Mouse (Mus musculus): ENCODE data around the gene Tnfaip8l1. TPM values are rescaled to one million over a fixed set of nuclear protein-coding genes. Genes with fewer than 3 reads are reported as not detected.

Tnfaip8l1 gene
- polyA plus RNA-seq, 1 experiment from 2014 or later: 2.7 TPM

Small RNAs within 50 kb of the gene (microRNA-seq; reads per million reads assigned to microRNA genes)
- not detected for gene Gm44397

Other genes starting within 250 kb of the Tnfaip8l1 start
- 2.4 and 2.6 TPM in 2 replicates for gene Zfp119b, start 213.0 kb upstream of the Tnfaip8l1 start, polyA plus RNA-seq (2015; fragmentation: Nextera tagmentation; extraction: Ambion mirVana)
- 4.6 and 5.0 TPM in 2 replicates for gene Ebi3, start 209.8 kb upstream of the Tnfaip8l1 start, polyA plus RNA-seq (2015; fragmentation: Nextera tagmentation; extraction: Ambion mirVana)
- gene Yju2, start 203.4 kb upstream of the Tnfaip8l1 start, polyA plus RNA-seq (2015; fragmentation: Nextera tagmentation; extraction: Ambion mirVana): 11.4 and 12.7 TPM in 2 replicates
- gene Shd, start 192.0 kb upstream of the Tnfaip8l1 start, polyA plus RNA-seq (2015; fragmentation: Nextera tagmentation; extraction: Ambion mirVana): 0.22 and 0.34 TPM in 2 replicates
- 0.56 and 0.69 TPM in 2 replicates for gene Fsd1, start 176.0 kb upstream of the Tnfaip8l1 start, polyA plus RNA-seq (2015; fragmentation: Nextera tagmentation; extraction: Ambion mirVana)
- 1.5 and 1.8 TPM in 2 replicates for gene Stap2, start 156.9 kb upstream of the Tnfaip8l1 start, polyA plus RNA-seq (2015; fragmentation: Nextera tagmentation; extraction: Ambion mirVana)
- 13.5 and 14.5 TPM in 2 replicates for gene Mpnd, start 156.8 kb upstream of the Tnfaip8l1 start, polyA plus RNA-seq (2015; fragmentation: Nextera tagmentation; extraction: Ambion mirVana)
- gene Sh3gl1, start 125.8 kb upstream of the Tnfaip8l1 start, polyA plus RNA-seq (2015; fragmentation: Nextera tagmentation; extraction: Ambion mirVana): 48.0 and 50.9 TPM in 2 replicates
- gene Chaf1a, start 122.0 kb upstream of the Tnfaip8l1 start, polyA plus RNA-seq (2015; fragmentation: Nextera tagmentation; extraction: Ambion mirVana): 19.8 and 27.1 TPM in 2 replicates
- gene Ubxn6, start 87.4 kb upstream of the Tnfaip8l1 start, polyA plus RNA-seq (2015; fragmentation: Nextera tagmentation; extraction: Ambion mirVana): 14.2 and 15.6 TPM in 2 replicates
- 59.0 and 64.9 TPM in 2 replicates for gene Hdgfl2, start 82.8 kb upstream of the Tnfaip8l1 start, polyA plus RNA-seq (2015; fragmentation: Nextera tagmentation; extraction: Ambion mirVana)
- not detected in 2 replicates for gene Plin4, start 52.7 kb upstream of the Tnfaip8l1 start, polyA plus RNA-seq (2015; fragmentation: Nextera tagmentation; extraction: Ambion mirVana)
- gene Plin5, start 44.9 kb upstream of the Tnfaip8l1 start, polyA plus RNA-seq (2015; fragmentation: Nextera tagmentation; extraction: Ambion mirVana): 0.23 and 0.32 TPM in 2 replicates
- 0.36 and 0.43 TPM in 2 replicates for gene Lrg1, start 40.5 kb upstream of the Tnfaip8l1 start, polyA plus RNA-seq (2015; fragmentation: Nextera tagmentation; extraction: Ambion mirVana)
- 0.51 and 0.55 TPM in 2 replicates for gene Sema6b, start 22.1 kb upstream of the Tnfaip8l1 start, polyA plus RNA-seq (2015; fragmentation: Nextera tagmentation; extraction: Ambion mirVana)
- gene Mydgf, start 21.4 kb downstream of the Tnfaip8l1 start, polyA plus RNA-seq (2015; fragmentation: Nextera tagmentation; extraction: Ambion mirVana): 59.2 and 66.7 TPM in 2 replicates
- gene Dpp9, start 56.4 kb downstream of the Tnfaip8l1 start, polyA plus RNA-seq (2015; fragmentation: Nextera tagmentation; extraction: Ambion mirVana): 19.6 and 23.0 TPM in 2 replicates
- 6.1 and 7.1 TPM in 2 replicates for gene Fem1a, start 94.3 kb downstream of the Tnfaip8l1 start, polyA plus RNA-seq (2015; fragmentation: Nextera tagmentation; extraction: Ambion mirVana)
- gene Ticam1, start 114.3 kb downstream of the Tnfaip8l1 start, polyA plus RNA-seq (2015; fragmentation: Nextera tagmentation; extraction: Ambion mirVana): 2.3 and 2.7 TPM in 2 replicates
- gene Plin3, start 130.4 kb downstream of the Tnfaip8l1 start, polyA plus RNA-seq (2015; fragmentation: Nextera tagmentation; extraction: Ambion mirVana): 24.9 and 27.1 TPM in 2 replicates
- gene Arrdc5, start 137.8 kb downstream of the Tnfaip8l1 start, polyA plus RNA-seq (2015; fragmentation: Nextera tagmentation; extraction: Ambion mirVana): not detected in 2 replicates
- 121 and 131 TPM in 2 replicates for gene Uhrf1, start 140.8 kb downstream of the Tnfaip8l1 start, polyA plus RNA-seq (2015; fragmentation: Nextera tagmentation; extraction: Ambion mirVana)
- 6.1 and 7.1 TPM in 2 replicates for gene Kdm4b, start 163.6 kb downstream of the Tnfaip8l1 start, polyA plus RNA-seq (2015; fragmentation: Nextera tagmentation; extraction: Ambion mirVana)